Mouse (Mus musculus) liver, postnatal 0 days (tissue): ENCODE results near the gene Tmbim6. TPM values are rescaled to one million over a fixed set of nuclear protein-coding genes. Genes with fewer than 3 reads are reported as not detected.

Experiments
- ATAC-seq: fragments of 200-750 bp; cut with Nextera tagmentation; 2 replicates; pipeline ENCODE4 v1.8.0; 2017; ENCODE audit warnings: mild to moderate bottlenecking, moderate library complexity
- DNase-seq: peaks from one replicate; pipeline ENCODE4 v3.0.0-alpha.2; 2016
- H3K27ac ChIP-seq: fragments of 300-500 bp; sonication (generic); 2 replicates; pipeline ENCODE4 v1.5.1; 2014; ENCODE audit warnings: antibody characterized with exemption, moderate library complexity, mild to moderate bottlenecking, low read depth
- H3K27me3 ChIP-seq: fragments of 300-500 bp; sonication (generic); 2 replicates; pipeline ENCODE4 v1.6.1; 2014; ENCODE audit warnings: low read length, control low read depth, mixed read lengths; ENCODE audit not compliant: insufficient read depth
- H3K36me3 ChIP-seq: fragments of 300-500 bp; sonication (generic); replicated peaks from 2 replicates; pipeline ENCODE4 v1.6.1; 2014; ENCODE audit warnings: mild to moderate bottlenecking, control low read depth, low read length, moderate library complexity, mixed read lengths; ENCODE audit not compliant: insufficient read depth
- H3K4me1 ChIP-seq: fragments of 300-500 bp; sonication (generic); 2 replicates; pipeline ENCODE4 v1.6.1; 2014; ENCODE audit warnings: antibody characterized with exemption, mild to moderate bottlenecking, control low read depth; ENCODE audit not compliant: insufficient read depth
- H3K4me2 ChIP-seq: fragments of 300-500 bp; sonication (generic); 2 replicates; pipeline ENCODE4 v1.6.1; 2014; ENCODE audit warnings: low read depth, mild to moderate bottlenecking, low read length, moderate library complexity, mixed read lengths
- H3K4me3 ChIP-seq: fragments of 300-500 bp; sonication (generic); 2 replicates; pipeline ENCODE4 v1.5.1; 2014; ENCODE audit warnings: low read depth, low read length
- H3K9ac ChIP-seq: fragments of 300-500 bp; sonication (generic); replicated peaks from 2 replicates; pipeline ENCODE4 v1.6.1; 2014; ENCODE audit warnings: mild to moderate bottlenecking, moderate library complexity
- H3K9me3 ChIP-seq: fragments of 300-500 bp; sonication (generic); 2 replicates; pipeline ENCODE4 v1.6.1; 2016; ENCODE audit warnings: mild to moderate bottlenecking, control low read depth, low read length, mixed read lengths
- CTCF ChIP-seq: sonication (generic); IDR thresholded peaks from 2 replicates; pipeline ENCODE4 v1.5.1; 2016; ENCODE audit warnings: antibody characterized with exemption, low read depth
- EP300 ChIP-seq: IDR thresholded peaks from 2 replicates; pipeline ENCODE4 v1.6.1; 2016; ENCODE audit warnings: antibody characterized with exemption, low read depth, mild to moderate bottlenecking
- WGBS: fragments of 180-500 bp; shearing (Covaris S2); extraction: QIAGEN DNeasy Blood & Tissue Kit; methylation state at CpG from one replicate; pipeline ENCODE4 v1.1.7; 2014; ENCODE audit not compliant: insufficient replicate concordance; 5-methylcytosine and 5-hydroxymethylcytosine counted together
- polyA plus RNA-seq: library from polyadenylated mRNA; unstranded; fragments of >200 nt; fragmentation: Nextera tagmentation; extraction: Ambion mirVana; gene quantifications from 2 replicates; pipeline ENCODE4 v1.2.1, GENCODE M21; 2015

The Tmbim6 gene
- polyA plus RNA-seq, 1 experiment from 2014 or later = 586 TPM

GRCm38 (mm10) chr15:99387976-99388375, 4.7 kb upstream of the Tmbim6 start:
- ATAC-seq (no peak), DNase-seq (no peak)
- WGBS = 45% methylated on average over 4 of the region's 4 CpGs

GRCm38 (mm10) chr15:99390472-99391401, 1.9 kb upstream of the Tmbim6 start:
- Histone ChIP-seq H3K9me3 (no peaks in the 10 kb centered on the region), H3K27me3 (no peaks in the 10 kb centered on the region)
- 35% methylated on average over 7 of the region's 7 CpGs for WGBS

More at GRCm38 (mm10) chr15:99387976-99388375, 4.7 kb upstream of the Tmbim6 start:
- Histone ChIP-seq H3K4me1 (peaks cover 33% of the 10 kb centered on the region), H3K4me3 (no peak overlapping the region), H3K36me3 (no peaks in the 10 kb centered on the region), H3K9ac (no peak overlapping the region), H3K27me3 (no peaks in the 10 kb centered on the region), H3K4me2 (no peak overlapping the region; the same call in 1 of the 2 replicates), H3K27ac (peak overlapping the region; percentile 67), H3K9me3 (no peaks in the 10 kb centered on the region)
- TF ChIP-seq CTCF = no peak
- no peak for TF ChIP-seq EP300

GRCm38 (mm10) chr15:99391975-99392374, 707 bp upstream of the Tmbim6 start:
- DNase-seq (peak; percentile 53), ATAC-seq (no peak)
- Histone ChIP-seq H3K27ac (peak overlapping the region; percentile 90), H3K4me1 (peaks cover 47% of the 10 kb centered on the region), H3K9ac (peak overlapping the region; percentile 58), H3K4me2 (peak overlapping the region; percentile 72), H3K4me3 (peak overlapping the region; percentile 94), H3K27me3 (no peaks in the 10 kb centered on the region), H3K9me3 (no peaks in the 10 kb centered on the region), H3K36me3 (no peaks in the 10 kb centered on the region)
- WGBS = 58% methylated on average over 6 of the region's 6 CpGs
- no peak for TF ChIP-seq CTCF

More at GRCm38 (mm10) chr15:99390472-99391401, 1.9 kb upstream of the Tmbim6 start:
- no peaks in the 10 kb centered on the region for H3K36me3 ChIP-seq
- ATAC-seq = no peak
- H3K4me1 ChIP-seq = peaks cover 41% of the 10 kb centered on the region
- no peak overlapping the region for H3K4me2 ChIP-seq
- no peak for TF ChIP-seq CTCF
- no peak overlapping the region for H3K27ac ChIP-seq
- DNase-seq = no peak
- H3K4me3 ChIP-seq = no peak overlapping the region
- no peak overlapping the region for H3K9ac ChIP-seq

GRCm38 (mm10) chr15:99393386-99394252, 937 bp downstream of the Tmbim6 start:
- peak overlapping the region; percentile 100 for H3K27ac ChIP-seq
- H3K36me3 ChIP-seq = no peaks in the 10 kb centered on the region
- peak; percentile 60; the same call in 1 of the 2 replicates for TF ChIP-seq EP300
- no peak for TF ChIP-seq CTCF
- H3K4me3 ChIP-seq = peak overlapping the region; percentile 94
- 2% methylated on average over 24 of the region's 24 CpGs for WGBS
- peaks cover 48% of the 10 kb centered on the region for H3K4me1 ChIP-seq
- ATAC-seq (peak; percentile 71), DNase-seq (peak; percentile 84)
- no peaks in the 10 kb centered on the region for H3K27me3 ChIP-seq
- H3K9me3 ChIP-seq = no peaks in the 10 kb centered on the region
- peak overlapping the region; percentile 98 for H3K9ac ChIP-seq
- H3K4me2 ChIP-seq = peak overlapping the region; percentile 70

- no peaks in the 10 kb centered on the region for H3K27me3 ChIP-seq
- H3K4me1 ChIP-seq = peaks cover 49% of the 10 kb centered on the region
- peaks cover 11% of the 10 kb centered on the region for H3K36me3 ChIP-seq
- DNase-seq (no peak), ATAC-seq (no peak)
- no peak for TF ChIP-seq CTCF
- TF ChIP-seq EP300 = 0 out of 2 replicates have a peak, but pooled peaks have one; percentile 9
- H3K4me2 ChIP-seq = peak overlapping the region; percentile 78
- H3K9ac ChIP-seq = peak overlapping the region; percentile 65
- H3K27ac ChIP-seq = peak overlapping the region; percentile 68
- H3K9me3 ChIP-seq = no peaks in the 10 kb centered on the region
- H3K4me3 ChIP-seq = peak overlapping the region; percentile 51
- 28% methylated on average over 1 of the region's 1 CpGs for WGBS
Observed at GRCm38 (mm10) chr15:99396462-99396861, 3.8 kb downstream of the Tmbim6 start.

- peaks cover 15% of the 10 kb centered on the region for H3K36me3 ChIP-seq
- peak overlapping the region; percentile 65 for H3K9ac ChIP-seq
- DNase-seq (peak; percentile 55), ATAC-seq (no peak)
- no peaks in the 10 kb centered on the region for H3K9me3 ChIP-seq
- 40% methylated on average over 4 of the region's 4 CpGs for WGBS
- H3K27me3 ChIP-seq = no peaks in the 10 kb centered on the region
- TF ChIP-seq CTCF = no peak
- TF ChIP-seq EP300 = 0 out of 2 replicates have a peak, but pooled peaks have one; percentile 3
- peak overlapping the region; percentile 51 for H3K4me3 ChIP-seq
- peak overlapping the region; percentile 68 for H3K27ac ChIP-seq
- H3K4me2 ChIP-seq = peak overlapping the region; percentile 78
- peaks cover 45% of the 10 kb centered on the region for H3K4me1 ChIP-seq
Observed at GRCm38 (mm10) chr15:99396875-99397274, 4.2 kb downstream of the Tmbim6 start.
